Mouse (Mus musculus) cortical plate, adult 2 months (tissue): ENCODE results near the gene Ccdc57. TPM values are rescaled to one million over a fixed set of nuclear protein-coding genes. Genes with fewer than 3 reads are reported as not detected.

Experiments
- H3K27ac ChIP-seq: fragments of 200-500 bp; 2 replicates; pipeline ENCODE4 v1.5.1; 2012; ENCODE audit warnings: low read length, control low read depth, inconsistent platforms; ENCODE audit not compliant: insufficient read depth
- H3K4me1 ChIP-seq: fragments of 200-500 bp; 2 replicates; pipeline ENCODE4 v1.6.1; 2011; ENCODE audit warnings: low read length; ENCODE audit not compliant: control insufficient read depth, insufficient read depth
- H3K4me3 ChIP-seq: fragments of 200-500 bp; 2 replicates; pipeline ENCODE4 v1.5.1; 2011; ENCODE audit warnings: mild to moderate bottlenecking, low read length, control low read depth; ENCODE audit not compliant: insufficient read depth
- CTCF ChIP-seq: fragments of 200-500 bp; IDR thresholded peaks from 2 replicates; pipeline ENCODE4 v1.5.1; 2011; ENCODE audit warnings: mild to moderate bottlenecking, control low read depth, low read length; ENCODE audit not compliant: insufficient read depth; ENCODE audit errors: extremely low read depth
- POLR2A ChIP-seq: fragments of 200-500 bp; IDR thresholded peaks from 2 replicates; pipeline ENCODE4 v1.6.1; 2011; ENCODE audit warnings: mild to moderate bottlenecking, low read length, control low read depth; ENCODE audit not compliant: insufficient read depth; ENCODE audit errors: extremely low read depth
- polyA plus RNA-seq: library from polyadenylated mRNA; depleted of rRNA; stranded (reverse); fragments of >200 nt; gene quantifications from 2 replicates; pipeline ENCODE4 v1.2.3, GENCODE M21; 2012

Ccdc57 gene
- polyA plus RNA-seq, 1 experiment: 11.0 TPM

GRCm38 (mm10) chr11:120945266-120945665 is 12.6 kb upstream of the Ccdc57 start:
- TF ChIP-seq CTCF (no peak), POLR2A (no peak)
- no peak overlapping the region for H3K27ac ChIP-seq
- no peak overlapping the region for H3K4me3 ChIP-seq
- no peaks in the 10 kb centered on the region for H3K4me1 ChIP-seq

- no peak overlapping the region for H3K27ac ChIP-seq
- no peaks in the 10 kb centered on the region for H3K4me1 ChIP-seq
- TF ChIP-seq POLR2A (no peak), CTCF (no peak)
- H3K4me3 ChIP-seq: no peak overlapping the region
Measured at GRCm38 (mm10) chr11:120940959-120941358, 8.3 kb upstream of the Ccdc57 start.

- TF ChIP-seq CTCF (no peak), POLR2A (no peak)
- H3K4me3 ChIP-seq: no peak overlapping the region
- H3K4me1 ChIP-seq: no peaks in the 10 kb centered on the region
- no peak overlapping the region for H3K27ac ChIP-seq
Measured at GRCm38 (mm10) chr11:120939712-120940341, 7.2 kb upstream of the Ccdc57 start.

- no peak overlapping the region for H3K4me3 ChIP-seq
- TF ChIP-seq POLR2A: no peak
- TF ChIP-seq CTCF: no peak
Measured at GRCm38 (mm10) chr11:120938795-120939194, 6.1 kb upstream of the Ccdc57 start.

GRCm38 (mm10) chr11:120937976-120938375 is 5.3 kb upstream of the Ccdc57 start:
- Histone ChIP-seq H3K27ac (no peak overlapping the region), H3K4me3 (no peak overlapping the region), H3K4me1 (peaks cover 1% of the 10 kb centered on the region; the same call in 1 of the 2 replicates)
- no peak for TF ChIP-seq POLR2A
- no peak for TF ChIP-seq CTCF

More at GRCm38 (mm10) chr11:120938795-120939194, 6.1 kb upstream of the Ccdc57 start:
- Histone ChIP-seq H3K27ac (no peak overlapping the region), H3K4me1 (no peaks in the 10 kb centered on the region)

GRCm38 (mm10) chr11:120931479-120931878 is 1.2 kb downstream of the Ccdc57 start:
- TF ChIP-seq CTCF (no peak), POLR2A (no peak)
- H3K4me3 ChIP-seq: no peak overlapping the region; the same call in 1 of the 2 replicates
- H3K4me1 ChIP-seq: peaks cover 1% of the 10 kb centered on the region; the same call in 1 of the 2 replicates
- no peak overlapping the region for H3K27ac ChIP-seq

- H3K27ac ChIP-seq: no peak overlapping the region
- TF ChIP-seq POLR2A: no peak
- TF ChIP-seq CTCF: no peak
- no peak overlapping the region for H3K4me3 ChIP-seq
- H3K4me1 ChIP-seq: peaks cover 1% of the 10 kb centered on the region; the same call in 1 of the 2 replicates
Measured at GRCm38 (mm10) chr11:120928468-120928867, 4.2 kb downstream of the Ccdc57 start.

GRCm38 (mm10) chr11:120922528-120922927 is 10.1 kb downstream of the Ccdc57 start:
- Histone ChIP-seq H3K27ac (no peak overlapping the region), H3K4me1 (no peaks in the 10 kb centered on the region), H3K4me3 (no peak overlapping the region)
- no peak for TF ChIP-seq POLR2A
- TF ChIP-seq CTCF: no peak

- Histone ChIP-seq H3K27ac (no peak overlapping the region), H3K4me3 (no peak overlapping the region), H3K4me1 (no peaks in the 10 kb centered on the region)
- TF ChIP-seq POLR2A (no peak), CTCF (no peak)
Measured at GRCm38 (mm10) chr11:120917756-120918155, 14.9 kb downstream of the Ccdc57 start.

- TF ChIP-seq POLR2A (no peak), CTCF (no peak)
- Histone ChIP-seq H3K4me3 (no peak overlapping the region), H3K4me1 (no peaks in the 10 kb centered on the region)
Measured at GRCm38 (mm10) chr11:120916477-120916876, 16.2 kb downstream of the Ccdc57 start.

More at GRCm38 (mm10) chr11:120916477-120916876, 16.2 kb downstream of the Ccdc57 start:
- H3K27ac ChIP-seq: no peak overlapping the region
